Mouse (Mus musculus): Measurements from ENCODE around the gene Dcun1d5. TPM values are rescaled to one million over a fixed set of nuclear protein-coding genes. Genes with fewer than 3 reads are reported as not detected.

The Dcun1d5 gene
- polyA plus RNA-seq (2017; shearing (Covaris generic)): 206 TPM

DNA sequence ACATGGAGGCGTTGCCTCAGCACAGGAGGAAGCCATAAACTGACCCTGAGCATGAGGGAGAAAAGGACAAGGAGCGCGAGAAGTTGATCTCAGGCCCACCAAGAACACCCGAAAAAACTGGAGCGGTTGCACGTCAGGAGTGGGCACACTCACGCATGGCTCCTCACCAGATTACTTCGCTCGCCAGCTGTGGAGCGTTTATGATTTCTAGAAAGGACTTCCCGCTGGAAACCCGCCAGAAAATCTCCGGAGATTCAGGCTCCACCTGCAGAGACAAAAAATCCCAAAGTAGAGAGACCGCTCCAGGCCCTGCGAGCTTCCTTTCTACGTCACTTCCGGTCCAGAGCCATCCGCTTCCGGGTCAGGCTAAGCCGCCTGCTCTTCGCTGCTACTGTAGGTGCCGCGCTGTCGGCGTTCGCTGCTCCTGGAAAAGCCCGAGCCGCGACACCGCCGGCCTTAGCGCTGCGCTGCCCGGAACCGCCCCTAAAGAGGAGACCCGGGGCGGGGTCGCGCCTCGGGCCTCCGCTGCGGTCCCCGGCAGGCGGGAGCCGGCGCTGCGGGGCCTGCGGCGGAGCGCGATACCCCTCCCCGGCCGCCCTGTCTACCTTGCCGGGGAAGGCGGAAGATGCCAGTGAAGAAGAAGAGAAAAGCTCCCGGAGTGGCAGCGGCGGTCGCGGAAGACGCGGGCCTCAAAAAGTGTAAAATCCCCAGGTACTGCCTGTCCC, at the start of gene Dcun1d5, which contains the start of gene Dync2h1:
Gene Dcun1d5, plus strand, starts transcription at position 349 of the 725 bp plus-strand sequence.
Gene Dync2h1, minus strand, starts transcription at position 275 of the 725 bp plus-strand sequence.

Other genes with a start within 250 kb of the Dcun1d5 start
- 7.4 TPM for gene Dync2h1, start 74 bp upstream of the Dcun1d5 start, polyA plus RNA-seq (2017; shearing (Covaris generic))
- gene Mmp13, start 88.0 kb downstream of the Dcun1d5 start, polyA plus RNA-seq (2017; shearing (Covaris generic)): not detected
- gene Mmp12, start 159.9 kb downstream of the Dcun1d5 start, polyA plus RNA-seq (2017; shearing (Covaris generic)): 0.37 TPM
- not detected for gene Mmp1b, start 203.5 kb downstream of the Dcun1d5 start, polyA plus RNA-seq (2017; shearing (Covaris generic))

Measured in CD4-positive, CD25-positive, alpha-beta regulatory T cell (primary cell).